Mouse (Mus musculus) intestine, postnatal 0 days (tissue): ENCODE measurements around the gene Dgcr8. TPM values are rescaled to one million over a fixed set of nuclear protein-coding genes. Genes with fewer than 3 reads are reported as not detected.
A peak's percentile ranks its signal among the peaks of the same experiment; 100 is the strongest.

ENCODE experiments used
- ATAC-seq: fragments of 200-750 bp; cut with Nextera tagmentation; 2 replicates; pipeline ENCODE4 v1.8.0; 2017; ENCODE audit warnings: mild to moderate bottlenecking, moderate TSS enrichment, moderate library complexity
- H3K27ac ChIP-seq: fragments of 300-500 bp; sonication (generic); 2 replicates; pipeline ENCODE4 v1.5.1; 2014; ENCODE audit warnings: mild to moderate bottlenecking, low read depth, low read length, moderate library complexity
- H3K27me3 ChIP-seq: fragments of 300-500 bp; sonication (generic); replicated peaks from 2 replicates; pipeline ENCODE4 v1.6.1; 2014; ENCODE audit warnings: low read length, mixed read lengths; ENCODE audit not compliant: control insufficient read depth, insufficient read depth
- H3K36me3 ChIP-seq: fragments of 300-500 bp; sonication (generic); 2 replicates; pipeline ENCODE4 v1.6.1; 2014; ENCODE audit warnings: mild to moderate bottlenecking, moderate library complexity; ENCODE audit not compliant: control insufficient read depth, insufficient read depth
- H3K4me1 ChIP-seq: fragments of 300-500 bp; sonication (generic); replicated peaks from 2 replicates; pipeline ENCODE4 v1.6.1; 2014; ENCODE audit warnings: antibody characterized with exemption, low read length, mixed read lengths; ENCODE audit not compliant: control insufficient read depth, insufficient read depth
- H3K4me2 ChIP-seq: fragments of 300-500 bp; sonication (generic); replicated peaks from 2 replicates; pipeline ENCODE4 v1.6.1; 2014; ENCODE audit warnings: low read depth, mild to moderate bottlenecking, moderate library complexity
- H3K4me3 ChIP-seq: fragments of 300-500 bp; sonication (generic); 2 replicates; pipeline ENCODE4 v1.5.1; 2014; ENCODE audit warnings: low read depth, low read length
- H3K9ac ChIP-seq: fragments of 300-500 bp; sonication (generic); 2 replicates; pipeline ENCODE4 v1.6.1; 2014; ENCODE audit warnings: mild to moderate bottlenecking, low read depth, low read length
- H3K9me3 ChIP-seq: fragments of 300-500 bp; sonication (generic); 2 replicates; pipeline ENCODE4 v1.6.1; 2016; ENCODE audit warnings: mixed run types; ENCODE audit not compliant: control insufficient read depth
- CTCF ChIP-seq: sonication (generic); IDR thresholded peaks from 2 replicates; pipeline ENCODE4 v1.5.1; 2016; ENCODE audit warnings: low read depth, mild to moderate bottlenecking, control low read depth, antibody characterized with exemption, moderate library complexity
- WGBS: fragments of 180-500 bp; shearing (Covaris S2); extraction: QIAGEN DNeasy Blood & Tissue Kit; methylation state at CpG from one replicate; pipeline ENCODE4 v1.1.7; 2014; 5-methylcytosine and 5-hydroxymethylcytosine counted together
- microRNA counts: library from miRNA; unstranded; fragments of <30 nt; microRNA quantifications from one replicate; lab custom pipeline; 2016
- microRNA-seq: library from miRNA; unstranded; fragments of <30 nt; microRNA quantifications from one replicate; pipeline ENCODE4, GENCODE M21; 2016
- polyA plus RNA-seq: library from polyadenylated mRNA; unstranded; fragments of >200 nt; fragmentation: Nextera tagmentation; extraction: Ambion mirVana; gene quantifications from 2 replicates; pipeline ENCODE4 v1.2.1, GENCODE M21; 2015

Gene Dgcr8
- polyA plus RNA-seq, 1 experiment from 2014 or later = 7.1 TPM

GRCm38 (mm10) chr16:18211417-18212171 is 77.5 kb downstream of the Dgcr8 start:
- Histone ChIP-seq H3K4me2 (no peak overlapping the region), H3K4me3 (no peak overlapping the region), H3K36me3 (no peaks in the 10 kb centered on the region), H3K27ac (no peak overlapping the region), H3K9me3 (no peaks in the 10 kb centered on the region), H3K9ac (no peak overlapping the region), H3K4me1 (no peaks in the 10 kb centered on the region), H3K27me3 (0 out of 2 replicates have a peak, but pooled peaks cover 5% of the 10 kb centered on the region)
- no peak; the same call in 1 of the 2 replicates for ATAC-seq
- peak; percentile 99 for TF ChIP-seq CTCF
- WGBS = 32% methylated on average over 10 of the region's 10 CpGs

GRCm38 (mm10) chr16:18210701-18211416 is 78.2 kb downstream of the Dgcr8 start:
- no peaks in the 10 kb centered on the region for H3K4me1 ChIP-seq
- WGBS = 13% methylated on average over 8 of the region's 8 CpGs

More at GRCm38 (mm10) chr16:18210701-18211416, 78.2 kb downstream of the Dgcr8 start:
- TF ChIP-seq CTCF = peak; percentile 92
- Histone ChIP-seq H3K27me3 (0 out of 2 replicates have a peak, but pooled peaks cover 5% of the 10 kb centered on the region), H3K4me2 (0 out of 2 replicates have a peak overlapping the region, but pooled peaks have one; percentile 24), H3K4me3 (no peak overlapping the region), H3K9ac (no peak overlapping the region), H3K9me3 (no peaks in the 10 kb centered on the region), H3K27ac (no peak overlapping the region), H3K36me3 (no peaks in the 10 kb centered on the region)
- peak; percentile 46 for ATAC-seq

MicroRNAs within 50 kb of the gene (microRNA counts, 519-probe panel; counts per million panel counts)
- microRNA mmu-miR-1306 (lab: Ali Mortazavi, UCI) (not detected), microRNA mmu-miR-185 (lab: Ali Mortazavi, UCI) (3,928 counts per million, percentile 55 among the panel's probes with 10 or more counts)

Small RNA genes within 50 kb of the gene (microRNA-seq; reads per million reads assigned to microRNA genes)
- 0.82 reads per million for gene Gm24572
- 89.7 reads per million, percentile 46 among the genes with 10 or more reads in this experiment for gene Mir1306
- gene Mir185 = 1,059 reads per million, percentile 74 among the genes with 10 or more reads in this experiment

Other genes with a start within 250 kb of the Dgcr8 start
- 98.4 and 106 TPM in 2 replicates for gene Dgcr6, start 236.4 kb downstream of the Dgcr8 start, polyA plus RNA-seq
- gene Prodh, start 199.0 kb downstream of the Dgcr8 start, polyA plus RNA-seq = 23.2 and 40.9 TPM in 2 replicates
- 1.6 and 1.9 TPM in 2 replicates for gene Rtn4r, start 161.6 kb downstream of the Dgcr8 start, polyA plus RNA-seq
- not detected in 2 replicates for gene Ccdc188, start 71.4 kb downstream of the Dgcr8 start, polyA plus RNA-seq
- gene Zdhhc8, start 54.1 kb downstream of the Dgcr8 start, polyA plus RNA-seq = 4.3 and 5.0 TPM in 2 replicates
- gene Trmt2a, start 40.6 kb downstream of the Dgcr8 start, polyA plus RNA-seq = 26.1 and 28.7 TPM in 2 replicates
- gene Ranbp1, start 40.5 kb downstream of the Dgcr8 start, polyA plus RNA-seq = 229 and 231 TPM in 2 replicates
- 1.2 and 1.5 TPM in 2 replicates for gene Gm49776, start 30.9 kb downstream of the Dgcr8 start, polyA plus RNA-seq
- 78.6 and 85.2 TPM in 2 replicates for gene Tango2, start 58.9 kb upstream of the Dgcr8 start, polyA plus RNA-seq
- 9.3 and 9.6 TPM in 2 replicates for gene Arvcf, start 58.9 kb upstream of the Dgcr8 start, polyA plus RNA-seq
- 24.8 and 25.0 TPM in 2 replicates for gene Txnrd2, start 137.1 kb upstream of the Dgcr8 start, polyA plus RNA-seq
- gene Comt, start 137.6 kb upstream of the Dgcr8 start, polyA plus RNA-seq = 103 and 107 TPM in 2 replicates
- 11.0 and 12.6 TPM in 2 replicates for gene Gnb1l, start 209.5 kb upstream of the Dgcr8 start, polyA plus RNA-seq
- 1.4 and 1.8 TPM in 2 replicates for gene Rtl10, start 209.7 kb upstream of the Dgcr8 start, polyA plus RNA-seq